Mouse (Mus musculus) C2C12 (cell line): ENCODE data around the gene Kpnb1.

Source experiments
- CEBPB ChIP-seq: IDR thresholded peaks from one replicate; pipeline ENCODE4 v1.6.1; 2011; ENCODE audit warnings: low read depth, mild to moderate bottlenecking, control low read depth, moderate library complexity
- CTCF ChIP-seq: IDR thresholded peaks from one replicate; pipeline ENCODE4 v1.5.1; 2011; ENCODE audit not compliant: control insufficient read depth, insufficient read depth, insufficient read length
- FOSL1 ChIP-seq: IDR thresholded peaks from one replicate; pipeline ENCODE4 v1.8.0; 2011; ENCODE audit warnings: mild to moderate bottlenecking, low read length; ENCODE audit not compliant: poor library complexity, insufficient read depth, severe bottlenecking
- MAX ChIP-seq: IDR thresholded peaks from one replicate; pipeline ENCODE4 v1.6.1; 2011; ENCODE audit warnings: mild to moderate bottlenecking, control low read depth
- MYOD1 ChIP-seq: IDR thresholded peaks from one replicate; pipeline ENCODE4 v1.6.1; 2011; ENCODE audit warnings: low read depth; ENCODE audit not compliant: control insufficient read depth, insufficient read length
- MYOG ChIP-seq: IDR thresholded peaks from one replicate; pipeline ENCODE4 v1.6.1; 2011; ENCODE audit not compliant: control insufficient read depth, insufficient read length; ENCODE audit errors: extremely low read depth
- USF1 ChIP-seq: IDR thresholded peaks from one replicate; pipeline ENCODE4 v1.6.1; 2011; ENCODE audit warnings: low read depth, mild to moderate bottlenecking, control low read depth, moderate library complexity

DNA sequence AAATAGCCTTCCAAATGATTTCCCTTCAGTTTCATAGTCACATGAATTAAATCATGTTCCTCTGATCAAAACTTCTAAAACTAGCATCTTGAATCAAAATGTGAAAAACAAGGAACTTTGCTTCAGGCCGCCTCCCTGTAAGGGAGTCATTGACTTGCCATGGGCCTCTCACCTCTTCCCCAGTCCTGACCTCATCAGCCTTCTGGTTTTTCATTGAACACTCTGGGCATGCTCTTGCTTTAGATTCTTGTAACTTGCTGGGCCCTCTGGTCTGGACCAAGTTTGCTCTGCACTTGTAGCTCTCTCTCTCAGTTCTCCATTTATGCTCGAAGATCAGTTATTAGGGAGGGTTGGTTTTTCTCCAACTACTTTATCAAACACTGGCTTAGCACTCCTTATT is 33.9 kb upstream of the Kpnb1 start:
- TF ChIP-seq CTCF (no peak), MYOD1 (no peak), MYOG (no peak), USF1 (no peak), MAX (no peak), FOSL1 (no peak), CEBPB (no peak)
